Mouse (Mus musculus) olfactory bulb, adult 2 months (tissue): ENCODE measurements at regions not wholly inside any gene's neighbourhood (a gene's known extent, or its start where the extent isn't known, plus 50 kb on each side); places are given as distances from the start of the nearest gene placed in this dataset.

Experiments used
- CTCF ChIP-seq: fragments of 200-500 bp; IDR thresholded peaks from 2 replicates; pipeline ENCODE4 v1.5.1; 2012; ENCODE audit warnings: low read depth, mild to moderate bottlenecking, low read length, moderate library complexity; ENCODE audit not compliant: insufficient read depth
- POLR2A ChIP-seq: fragments of 200-500 bp; IDR thresholded peaks from 2 replicates; pipeline ENCODE4 v1.6.1; 2012; ENCODE audit warnings: mild to moderate bottlenecking, low read depth, low read length, moderate library complexity; ENCODE audit not compliant: insufficient read depth

DNA sequence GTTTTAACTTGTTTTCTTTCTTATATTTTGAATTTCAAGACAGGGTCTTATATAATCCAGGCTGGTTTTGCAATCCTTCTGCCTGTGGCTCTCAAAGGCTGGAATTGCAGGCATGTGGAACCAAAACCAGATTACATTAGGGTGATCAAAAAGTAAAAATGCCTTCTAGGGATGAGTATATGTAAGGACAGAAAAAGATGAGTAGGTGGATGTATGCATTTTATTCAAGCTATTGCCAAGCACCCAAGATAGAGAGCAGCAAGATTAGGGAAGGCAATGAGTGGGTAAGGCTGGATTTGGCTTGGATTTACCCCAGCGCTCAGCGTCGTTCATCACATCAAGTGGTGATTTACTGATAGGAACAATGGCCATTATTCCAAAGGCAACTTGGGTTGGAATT, 4725.2 kb downstream of the 9330182O14Rik start:
- TF ChIP-seq CTCF: no peak
- TF ChIP-seq POLR2A: no peak
